Mouse (Mus musculus) lung, adult 2 months (tissue): Measurements from ENCODE around the gene D430042O09Rik.

ENCODE experiments used
- CTCF ChIP-seq: fragments of 200-500 bp; IDR thresholded peaks from 2 replicates; pipeline ENCODE4 v1.5.1; 2011; ENCODE audit warnings: mild to moderate bottlenecking, low read length, control low read depth; ENCODE audit not compliant: insufficient read depth
- POLR2A ChIP-seq: fragments of 200-500 bp; IDR thresholded peaks from 2 replicates; pipeline ENCODE4 v1.6.1; 2011; ENCODE audit warnings: low read depth, mild to moderate bottlenecking, control low read depth, low read length, borderline replicate concordance; ENCODE audit errors: extremely low read depth

DNA sequence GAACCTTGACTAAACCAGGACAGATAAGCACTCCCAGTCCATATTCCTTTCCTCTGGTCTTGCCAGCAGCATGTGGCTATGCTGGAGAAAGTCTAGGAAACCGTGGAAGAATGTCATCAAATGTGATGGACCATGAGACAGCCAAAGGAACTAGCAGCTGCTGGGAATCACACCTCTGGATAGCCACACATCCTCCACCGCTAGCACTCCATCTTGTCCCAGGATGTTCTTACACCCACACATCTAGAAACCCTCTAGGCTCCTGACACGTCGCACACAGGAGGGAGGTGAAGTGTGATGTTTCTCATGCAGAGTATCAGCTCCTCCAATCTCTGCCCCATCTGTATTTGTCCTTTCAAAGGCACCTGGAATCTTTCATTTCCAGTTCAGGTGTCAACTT is 17.2 kb upstream of the D430042O09Rik start:
- TF ChIP-seq CTCF: no peak
- no peak for TF ChIP-seq POLR2A
